Comparison of ENCODE assay signal across 8 mouse cellular contexts in genomic region chr7:135605002-135605803, GRCm38 (mm10).
DNase-seq lines count a peak whose midpoint lies in the region; ATAC-seq lines count a peak whose summit lies in the region.

No protein-coding gene starts in this region.

- no peaks in the 10 kb centered on the region for H3K9me3 ChIP-seq in hindbrain, embryonic 10.5 days
- H3K9me3 ChIP-seq in hindbrain, embryonic 12.5 days (replicated peaks) = no peaks in the 10 kb centered on the region
- no peaks in the 10 kb centered on the region for H3K9me3 ChIP-seq in heart, embryonic 10.5 days
- no peaks in the 10 kb centered on the region for H3K9me3 ChIP-seq in megakaryocyte, embryonic 14.5 days

- 72% methylated on average over 15 of the region's 15 CpGs for WGBS in hindbrain, embryonic 10.5 days
- 70% methylated on average over 15 of the region's 15 CpGs for WGBS in hindbrain, embryonic 12.5 days
- 39% methylated on average over 15 of the region's 15 CpGs for WGBS in heart, embryonic 10.5 days

- DNase-seq in hindbrain, embryonic 10.5 days (ENCODE audit: low spot score) = no peak
- DNase-seq in heart, embryonic 10.5 days (ENCODE audit: low spot score) = no peak
- DNase-seq in kidney, postnatal 14 days = peak; percentile 30
- no peak for DNase-seq in cerebellum, postnatal 25 days
- no peak for DNase-seq in spleen, postnatal 36 days (ENCODE audit: low spot score in 2 of 2)
- DNase-seq in cerebellum, adult 8-10 months = no peak

- H3K27ac ChIP-seq in hindbrain, embryonic 10.5 days = peak overlapping the region; percentile 69
- no peak overlapping the region for H3K27ac ChIP-seq in hindbrain, embryonic 12.5 days
- peak overlapping the region; percentile 79 for H3K27ac ChIP-seq in heart, embryonic 10.5 days

- peaks cover 23% of the 10 kb centered on the region for H3K4me1 ChIP-seq in hindbrain, embryonic 10.5 days (replicated peaks)
- H3K4me1 ChIP-seq in hindbrain, embryonic 12.5 days = peaks cover 10% of the 10 kb centered on the region
- H3K4me1 ChIP-seq in heart, embryonic 10.5 days = peaks cover 41% of the 10 kb centered on the region
- peaks cover 100% of the 10 kb centered on the region for H3K4me1 ChIP-seq in megakaryocyte, embryonic 14.5 days

- no peaks in the 10 kb centered on the region for H3K27me3 ChIP-seq in hindbrain, embryonic 10.5 days (ENCODE audit: insufficient read depth, poor library complexity, severe bottlenecking)
- no peaks in the 10 kb centered on the region for H3K27me3 ChIP-seq in hindbrain, embryonic 12.5 days
- H3K27me3 ChIP-seq in heart, embryonic 10.5 days (ENCODE audit: insufficient read depth, poor library complexity, severe bottlenecking) = no peaks in the 10 kb centered on the region
- H3K27me3 ChIP-seq in megakaryocyte, embryonic 14.5 days (replicated peaks) = no peaks in the 10 kb centered on the region

- no peak for ATAC-seq in hindbrain, embryonic 12.5 days (ENCODE audit: low FRiP score)

- no peak overlapping the region for H3K4me3 ChIP-seq in hindbrain, embryonic 10.5 days
- no peak overlapping the region for H3K4me3 ChIP-seq in hindbrain, embryonic 12.5 days
- H3K4me3 ChIP-seq in heart, embryonic 10.5 days = peak overlapping the region; percentile 13
- peak overlapping the region; percentile 89 for H3K4me3 ChIP-seq in megakaryocyte, embryonic 14.5 days (replicated peaks)

- H3K9ac ChIP-seq in hindbrain, embryonic 12.5 days = no peak overlapping the region

- H3K36me3 ChIP-seq in hindbrain, embryonic 10.5 days = no peaks in the 10 kb centered on the region
- H3K36me3 ChIP-seq in hindbrain, embryonic 12.5 days = no peaks in the 10 kb centered on the region
- no peaks in the 10 kb centered on the region for H3K36me3 ChIP-seq in heart, embryonic 10.5 days
- peaks cover 66% of the 10 kb centered on the region for H3K36me3 ChIP-seq in megakaryocyte, embryonic 14.5 days (replicated peaks; ENCODE audit: low read length)

- H3K4me2 ChIP-seq in hindbrain, embryonic 12.5 days (replicated peaks) = no peak overlapping the region

Comparison
In these comparisons a context has a peak if more than half of its experiments do, and no peak if none do; other contexts are left out.
1. H3K4me3 ChIP-seq: peak in heart, embryonic 10.5 days (single experiment) and megakaryocyte, embryonic 14.5 days (single experiment); none in hindbrain, embryonic 10.5 days (single experiment) and hindbrain, embryonic 12.5 days (single experiment).